Mouse (Mus musculus): ENCODE results near the gene Pithd1.
A peak's percentile ranks its signal among the peaks of the same experiment; 100 is the strongest.

Gene Pithd1

GRCm38 (mm10) chr4:135986943-135987710 is at the start of gene Pithd1:
TSS of gene Pithd1 (minus strand) at chr4:135987264.
- DNase-seq (ENCODE audit: low spot score in 2 of 2) = peak; percentile 82 to 95

GRCm38 (mm10) chr4:136035078-136035477 is 48.0 kb upstream of the Pithd1 start:
- no peak for DNase-seq (ENCODE audit: low spot score in 2 of 2)

- DNase-seq (ENCODE audit: low spot score in 2 of 2) = no peak
Observed at GRCm38 (mm10) chr4:136033231-136033630, 46.2 kb upstream of the Pithd1 start.

GRCm38 (mm10) chr4:136030968-136031909 is 44.2 kb upstream of the Pithd1 start:
- DNase-seq (ENCODE audit: low spot score in 2 of 2) = no peak

GRCm38 (mm10) chr4:136028689-136029088 is 41.6 kb upstream of the Pithd1 start:
- no peak for DNase-seq (ENCODE audit: low spot score in 2 of 2)

DNA sequence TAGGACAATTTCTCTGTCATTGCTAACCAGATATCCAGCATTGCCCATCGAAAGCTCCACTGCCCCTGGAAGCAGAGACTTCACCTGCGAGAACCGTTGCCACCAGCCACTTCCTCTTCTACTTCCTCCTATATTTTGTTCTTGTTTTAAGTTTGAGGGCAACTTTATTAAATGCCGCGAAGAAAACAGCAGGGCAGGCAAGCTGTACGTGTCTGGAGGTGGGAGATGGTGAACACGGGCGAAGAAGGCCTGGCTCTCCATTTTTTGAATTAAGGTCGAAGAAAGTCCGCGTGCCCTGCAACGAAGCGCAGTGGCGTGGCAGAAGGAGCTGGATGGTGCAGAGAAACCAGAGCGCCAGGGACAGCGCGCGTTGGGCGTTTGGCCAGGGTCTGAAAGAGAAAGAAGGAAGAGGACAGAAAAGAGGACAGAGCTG is 41.1 kb upstream of the Pithd1 start:
- DNase-seq (ENCODE audit: low spot score in 2 of 2) = no peak

- no peak for DNase-seq (ENCODE audit: low spot score in 2 of 2)
Observed at GRCm38 (mm10) chr4:136027416-136028131, 40.5 kb upstream of the Pithd1 start.

DNA sequence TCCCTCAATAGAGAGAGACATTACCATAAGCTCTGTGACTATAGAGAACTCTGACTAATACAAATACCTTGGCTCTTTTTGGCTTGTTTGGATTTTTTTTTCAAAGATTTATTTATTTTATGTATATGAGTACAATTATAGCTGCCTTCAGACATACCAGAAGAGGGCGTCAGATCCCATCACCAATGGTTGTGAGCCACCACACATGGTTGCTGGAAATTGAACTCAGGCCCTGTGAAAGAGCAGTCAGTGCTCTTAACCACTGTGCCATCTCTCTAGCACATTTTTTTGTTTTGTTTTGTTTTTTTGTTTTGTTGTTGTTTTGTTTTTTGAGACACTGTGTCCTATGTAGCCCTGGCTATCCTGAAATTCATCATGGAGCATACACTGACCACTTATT is 38.3 kb upstream of the Pithd1 start:
- DNase-seq (ENCODE audit: low spot score in 2 of 2) = no peak

DNA sequence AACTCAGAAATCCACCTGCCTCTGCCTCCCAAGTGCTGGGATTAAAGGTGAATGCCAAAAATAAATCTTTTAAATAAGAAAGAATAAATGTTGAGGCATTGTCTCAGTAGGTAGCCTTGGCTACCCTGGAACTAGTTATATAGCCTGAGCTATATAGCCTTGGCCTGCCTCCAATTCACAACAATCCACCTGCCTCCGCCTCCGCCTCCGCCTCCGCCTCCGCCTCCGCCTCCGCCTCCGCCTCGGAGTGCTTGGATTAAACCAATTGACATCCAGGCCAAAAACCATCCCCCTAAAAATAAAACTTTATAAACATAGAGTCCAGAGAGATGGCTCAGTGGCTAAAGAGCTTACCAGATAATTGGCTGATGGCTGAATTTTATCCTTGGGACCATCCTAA is 35.9 kb upstream of the Pithd1 start:
- DNase-seq (ENCODE audit: low spot score in 2 of 2) = no peak

DNA sequence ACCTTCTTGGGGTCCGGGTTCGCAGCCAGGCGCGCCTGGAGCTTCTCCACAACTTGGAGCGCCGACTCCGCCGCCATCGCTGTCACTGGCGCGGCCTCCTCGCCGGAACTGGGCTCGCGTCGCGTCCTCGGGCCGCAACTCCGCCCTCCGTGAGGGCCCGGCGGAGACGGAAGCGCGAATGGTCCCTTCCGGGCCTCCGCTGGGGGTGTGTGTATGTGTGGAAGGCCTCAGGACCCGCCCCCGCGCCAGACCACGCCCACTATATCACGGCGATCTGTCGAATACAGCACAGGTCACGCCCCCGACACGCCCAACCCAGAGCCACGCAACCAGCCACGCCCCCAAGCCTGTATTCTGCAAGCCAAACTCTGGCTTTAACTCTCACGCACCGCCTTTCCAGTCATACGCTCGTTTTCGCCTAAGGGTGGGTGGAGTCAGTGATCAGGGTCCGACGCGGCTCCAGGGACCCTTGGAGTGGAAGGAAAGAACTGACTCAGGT is 34.5 kb upstream of the Pithd1 start, which contains the start of gene Eloa:
Gene Eloa, minus strand, starts transcription at position 215 of the 499 bp plus-strand sequence.
- DNase-seq (ENCODE audit: low spot score in 2 of 2) = peak; percentile 98

DNA sequence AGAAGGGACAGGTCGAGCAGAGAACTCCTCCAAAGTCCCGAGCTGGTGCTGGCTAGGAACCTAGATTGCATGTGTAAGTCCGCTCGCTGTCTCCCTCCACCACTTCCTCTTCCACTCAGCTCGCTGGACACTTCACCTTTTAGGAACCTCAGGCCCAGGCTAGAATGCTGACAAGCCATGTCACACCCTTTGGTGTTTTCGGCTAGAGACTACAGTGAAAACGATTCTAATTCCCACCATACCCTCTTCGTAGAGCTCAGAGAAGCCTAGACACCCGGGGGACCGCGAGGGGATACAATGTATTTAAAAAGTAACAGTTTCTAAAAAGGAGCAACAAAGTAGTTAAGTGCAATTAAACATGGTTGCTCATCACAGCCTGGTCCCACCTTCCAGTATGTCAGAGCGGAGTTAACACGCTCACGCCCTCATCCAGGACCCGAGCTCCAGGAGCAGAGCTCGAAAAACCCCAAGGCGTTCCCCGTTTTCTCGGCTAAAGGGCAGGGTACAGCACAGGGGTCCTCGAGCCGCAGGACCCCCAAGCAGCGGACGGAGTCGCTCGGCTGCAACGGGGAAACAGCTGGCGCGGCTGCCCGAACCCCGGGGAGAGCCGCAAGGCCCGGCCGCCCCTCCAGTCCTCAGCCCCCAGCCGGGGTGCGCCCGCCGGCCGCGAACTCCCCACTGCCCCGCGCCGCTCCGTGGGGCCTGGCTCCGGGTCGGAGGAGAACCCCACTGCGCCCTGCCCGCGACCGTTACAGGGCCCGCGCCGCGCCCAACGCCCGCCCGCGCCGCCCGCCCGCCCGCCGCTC is 33.9 kb upstream of the Pithd1 start:
- DNase-seq (ENCODE audit: low spot score in 2 of 2) = peak in 1 of 2 experiments; percentile 3

GRCm38 (mm10) chr4:136016059-136016602 is 29.1 kb upstream of the Pithd1 start:
- DNase-seq (ENCODE audit: low spot score in 2 of 2) = no peak

GRCm38 (mm10) chr4:136010586-136010985 is 23.5 kb upstream of the Pithd1 start:
- no peak for DNase-seq (ENCODE audit: low spot score in 2 of 2)

- DNase-seq (ENCODE audit: low spot score in 2 of 2) = no peak
Observed at GRCm38 (mm10) chr4:136008782-136009447, 21.9 kb upstream of the Pithd1 start.

- DNase-seq (ENCODE audit: low spot score in 2 of 2) = no peak
Observed at GRCm38 (mm10) chr4:136006821-136007220, 19.8 kb upstream of the Pithd1 start.

DNA sequence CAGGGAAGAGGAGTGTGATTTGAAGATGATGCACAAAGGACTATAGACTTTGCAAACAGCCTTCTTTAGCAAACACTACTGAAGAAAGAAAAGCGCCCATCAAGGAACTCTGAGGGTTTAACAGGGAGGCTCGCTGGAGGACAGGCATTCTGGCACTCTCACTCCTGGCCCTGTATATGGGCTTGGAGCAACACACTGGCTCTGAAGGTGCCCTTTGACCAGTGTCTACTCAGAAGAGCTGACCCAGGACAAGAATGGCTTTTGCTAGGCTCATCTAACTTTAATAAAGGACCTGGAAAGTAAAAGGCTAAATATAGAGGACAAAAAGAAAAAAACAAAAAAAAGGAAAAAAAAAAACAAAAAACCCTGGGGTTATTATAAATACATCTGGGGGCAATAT is 17.9 kb upstream of the Pithd1 start:
- DNase-seq (ENCODE audit: low spot score in 2 of 2) = no peak

GRCm38 (mm10) chr4:136004107-136004675 is 17.1 kb upstream of the Pithd1 start:
- DNase-seq (ENCODE audit: low spot score in 2 of 2) = no peak

GRCm38 (mm10) chr4:135995118-135995517 is 8.1 kb upstream of the Pithd1 start:
- no peak for DNase-seq (ENCODE audit: low spot score in 2 of 2)

GRCm38 (mm10) chr4:135993941-135994340 is 6.9 kb upstream of the Pithd1 start:
- DNase-seq (ENCODE audit: low spot score in 2 of 2) = no peak

- no peak for DNase-seq (ENCODE audit: low spot score in 2 of 2)
Observed at GRCm38 (mm10) chr4:135987714-135988113, 650 bp upstream of the Pithd1 start.
